Mouse (Mus musculus) lung, embryonic 15.5 days (tissue): ENCODE results near the gene Snd1. TPM values are rescaled to one million over a fixed set of nuclear protein-coding genes. Genes with fewer than 3 reads are reported as not detected.

Source experiments
- ATAC-seq: fragments of 200-750 bp; cut with Nextera tagmentation; 2 replicates; pipeline ENCODE4 v1.8.0; 2017; ENCODE audit warnings: moderate number of reproducible peaks, borderline replicate concordance; ENCODE audit not compliant: low FRiP score, low TSS enrichment; ENCODE audit errors: extremely low read depth
- H3K27ac ChIP-seq: fragments of 300-500 bp; sonication (generic); 2 replicates; pipeline ENCODE4 v1.5.1; 2015; ENCODE audit warnings: moderate library complexity, mild to moderate bottlenecking, inconsistent platforms
- H3K27me3 ChIP-seq: fragments of 300-500 bp; sonication (generic); 2 replicates; pipeline ENCODE4 v1.6.1; 2015; ENCODE audit warnings: inconsistent platforms
- H3K36me3 ChIP-seq: fragments of 300-500 bp; sonication (generic); 2 replicates; pipeline ENCODE4 v1.6.1; 2015; ENCODE audit warnings: inconsistent platforms
- H3K4me1 ChIP-seq: fragments of 300-500 bp; sonication (generic); 2 replicates; pipeline ENCODE4 v1.6.1; 2015; ENCODE audit warnings: inconsistent platforms
- H3K4me2 ChIP-seq: fragments of 300-500 bp; sonication (generic); 2 replicates; pipeline ENCODE4 v1.6.1; 2015; ENCODE audit warnings: inconsistent platforms, mild to moderate bottlenecking, moderate library complexity
- H3K4me3 ChIP-seq: fragments of 300-500 bp; sonication (generic); 2 replicates; pipeline ENCODE4 v1.5.1; 2015; ENCODE audit warnings: mild to moderate bottlenecking, inconsistent platforms
- H3K9ac ChIP-seq: fragments of 300-500 bp; sonication (generic); 2 replicates; pipeline ENCODE4 v1.6.1; 2015; ENCODE audit warnings: inconsistent platforms
- H3K9me3 ChIP-seq: fragments of 300-500 bp; sonication (generic); 2 replicates; pipeline ENCODE4 v1.6.1; 2016; ENCODE audit warnings: inconsistent platforms
- WGBS: fragments of 180-500 bp; shearing (Covaris S2); methylation state at CpG from one replicate; pipeline ENCODE4 v1.1.7; 2015; 5-methylcytosine and 5-hydroxymethylcytosine counted together
- polyA plus RNA-seq: library from polyadenylated mRNA; unstranded; fragments of >200 nt; fragmentation: Nextera tagmentation; extraction: Ambion mirVana; gene quantifications from 2 replicates; pipeline ENCODE4 v1.2.1, GENCODE M21; 2015

The Snd1 gene
- polyA plus RNA-seq, 1 experiment from 2014 or later: 131 TPM

DNA sequence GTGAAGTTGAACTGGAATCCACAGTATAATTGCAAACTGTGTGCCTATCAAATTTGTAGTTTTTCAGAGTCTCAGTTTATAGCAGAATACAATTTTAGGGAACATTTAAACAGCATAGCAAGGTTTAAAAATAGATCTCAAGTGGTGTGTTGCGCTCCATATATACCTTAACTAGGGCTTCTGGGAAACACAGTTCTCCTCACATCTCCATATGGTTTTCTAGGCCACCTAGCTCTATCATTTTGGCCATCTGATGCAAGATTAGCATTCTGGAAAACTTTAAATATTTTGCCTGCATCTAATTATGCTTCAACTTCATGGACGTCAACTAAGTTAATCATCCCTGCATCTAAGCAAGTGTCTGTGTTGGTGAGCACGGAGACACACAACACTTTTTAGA is 107.9 kb downstream of the Snd1 start:
- 92% methylated on average over 3 of the region's 3 CpGs for whole genome bisulfite sequencing
- Histone ChIP-seq H3K9me3 (no peaks in the 10 kb centered on the region), H3K4me3 (no peak overlapping the region), H3K9ac (no peak overlapping the region), H3K36me3 (no peaks in the 10 kb centered on the region), H3K27me3 (no peaks in the 10 kb centered on the region), H3K27ac (no peak overlapping the region), H3K4me2 (no peak overlapping the region), H3K4me1 (no peaks in the 10 kb centered on the region)
- no peak for ATAC-seq

DNA sequence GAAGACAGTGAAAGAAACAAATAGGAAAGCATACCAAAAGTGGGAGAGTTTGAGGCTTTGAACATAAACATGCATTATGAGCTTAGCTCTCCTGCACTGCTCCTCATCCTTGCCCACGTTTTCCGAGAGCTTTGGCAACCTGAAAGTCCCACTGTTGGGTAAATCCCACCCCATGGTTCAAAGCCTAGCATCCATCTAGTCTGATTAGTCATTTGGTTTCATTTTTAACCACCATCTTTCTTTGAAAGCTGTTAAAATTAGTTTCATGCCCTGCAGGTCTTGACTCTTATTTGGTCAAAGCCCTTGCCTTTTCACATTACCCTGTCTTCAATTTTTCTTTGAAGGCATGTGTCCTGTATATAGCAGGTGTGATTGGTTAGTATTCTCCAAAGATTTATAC is 108.5 kb downstream of the Snd1 start:
- Histone ChIP-seq H3K27me3 (no peaks in the 10 kb centered on the region), H3K9ac (no peak overlapping the region), H3K4me3 (no peak overlapping the region), H3K36me3 (no peaks in the 10 kb centered on the region), H3K9me3 (no peaks in the 10 kb centered on the region), H3K27ac (no peak overlapping the region), H3K4me1 (no peaks in the 10 kb centered on the region), H3K4me2 (no peak overlapping the region)
- ATAC-seq: no peak
- WGBS: 89% methylated on average over 2 of the region's 2 CpGs

DNA sequence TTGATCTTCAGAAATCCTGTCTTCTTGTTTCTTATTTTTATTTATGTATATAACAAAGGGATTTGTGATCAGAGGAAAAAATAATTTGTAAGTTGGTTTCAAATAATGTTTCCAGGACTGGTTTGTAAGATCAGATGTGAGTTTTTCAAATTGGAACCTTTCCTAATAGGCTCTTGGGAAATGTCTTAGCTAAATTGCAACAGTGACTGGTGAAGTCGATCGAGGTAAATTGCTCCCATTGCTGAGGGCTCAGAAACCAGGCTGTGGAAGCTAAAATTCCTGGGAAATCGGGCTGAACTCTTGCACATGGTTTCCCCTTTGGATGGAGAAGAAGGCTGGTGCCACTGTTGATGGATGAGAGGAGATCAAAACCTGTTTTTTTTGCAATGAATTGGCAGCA is 111.9 kb downstream of the Snd1 start:
- no peaks in the 10 kb centered on the region for H3K27me3 ChIP-seq
- H3K4me2 ChIP-seq: no peak overlapping the region
- ATAC-seq: no peak
- H3K9ac ChIP-seq: no peak overlapping the region
- H3K4me3 ChIP-seq: no peak overlapping the region
- H3K9me3 ChIP-seq: no peaks in the 10 kb centered on the region
- 87% methylated on average over 3 of the region's 3 CpGs for WGBS
- H3K27ac ChIP-seq: no peak overlapping the region
- no peaks in the 10 kb centered on the region for H3K4me1 ChIP-seq
- no peaks in the 10 kb centered on the region for H3K36me3 ChIP-seq

DNA sequence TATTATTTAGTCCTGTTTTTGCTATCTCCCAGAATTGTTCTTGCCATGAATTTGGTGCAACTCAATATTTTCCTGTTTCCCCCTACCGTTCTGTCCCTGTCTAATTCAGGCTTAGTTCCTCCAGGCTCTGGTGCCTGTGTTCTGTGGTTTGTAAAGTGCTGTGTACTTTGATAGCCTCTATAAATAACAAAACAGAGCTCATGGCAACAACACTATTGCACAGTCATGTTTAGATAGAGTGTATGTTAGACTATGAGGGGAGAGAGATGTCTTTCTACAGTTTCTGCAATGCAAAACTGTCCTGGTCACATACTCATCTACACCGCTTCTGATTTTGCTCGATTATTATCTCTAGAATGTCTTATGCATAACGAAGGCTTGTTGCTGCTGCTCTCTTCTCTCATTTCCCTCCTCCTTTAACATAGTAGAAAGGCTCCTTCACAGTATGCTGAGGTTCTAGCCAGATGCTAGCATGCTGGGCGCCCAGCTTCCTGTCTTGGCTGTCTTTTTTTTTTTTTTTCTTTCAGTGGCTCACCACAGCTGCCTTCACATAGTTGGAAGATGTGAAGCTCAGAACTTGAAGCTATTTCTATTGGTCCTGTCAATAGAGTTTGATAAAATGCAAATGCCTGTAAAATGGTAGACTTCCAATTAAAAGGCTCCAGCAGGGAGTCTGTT is 113.7 kb downstream of the Snd1 start:
- Histone ChIP-seq H3K27me3 (no peaks in the 10 kb centered on the region), H3K36me3 (no peaks in the 10 kb centered on the region), H3K9ac (no peak overlapping the region), H3K9me3 (no peaks in the 10 kb centered on the region), H3K4me1 (no peaks in the 10 kb centered on the region), H3K4me2 (no peak overlapping the region), H3K27ac (no peak overlapping the region), H3K4me3 (no peak overlapping the region)
- WGBS: 80% methylated on average over 5 of the region's 5 CpGs
- no peak for ATAC-seq

DNA sequence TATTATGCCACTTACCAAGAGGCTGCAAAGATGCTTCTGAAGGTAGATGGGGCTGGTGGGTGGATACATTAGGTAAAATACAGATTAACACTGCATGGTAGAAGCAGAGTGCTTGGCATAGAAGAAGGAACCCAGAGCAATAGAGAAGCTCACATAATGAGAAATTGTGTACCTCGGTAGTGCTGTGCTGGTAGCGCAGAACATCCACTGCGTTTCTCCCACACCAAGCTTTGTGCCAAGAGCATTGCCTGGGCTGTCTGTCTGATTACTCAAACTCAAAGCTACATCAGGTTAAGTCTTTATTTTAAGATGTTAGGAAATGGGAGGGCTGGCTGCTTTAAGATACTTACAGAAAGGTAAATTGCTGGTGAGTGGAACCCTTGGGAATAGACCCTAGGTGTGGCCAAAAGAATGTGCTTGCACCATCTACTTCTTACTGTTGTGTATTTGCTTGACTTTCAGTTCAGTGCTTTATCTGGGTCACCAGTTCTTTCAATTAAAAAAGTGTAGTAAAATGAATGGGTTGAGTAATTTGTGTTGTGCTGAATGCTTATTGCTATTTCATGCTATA is 117.5 kb downstream of the Snd1 start:
- 93% methylated on average over 3 of the region's 3 CpGs for WGBS
- H3K4me2 ChIP-seq: no peak overlapping the region

DNA sequence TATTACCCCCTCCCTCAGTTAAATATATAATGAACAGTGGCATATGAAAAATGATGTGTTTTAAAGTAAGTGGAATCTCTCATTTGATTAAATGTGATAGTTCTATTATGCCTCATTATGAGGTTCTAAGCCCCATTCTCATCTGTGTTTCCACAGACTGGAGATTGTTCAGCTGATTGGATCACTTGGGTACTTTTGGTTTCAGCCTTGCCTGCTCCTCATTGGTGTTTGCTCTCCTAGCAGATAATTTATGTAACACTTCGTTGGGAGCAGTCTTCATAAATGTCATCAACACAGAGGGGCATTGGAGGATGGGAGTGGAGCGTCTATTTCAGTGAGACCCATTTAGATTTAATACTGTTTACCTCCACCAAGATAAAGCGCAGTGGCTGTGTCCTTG is 118.8 kb downstream of the Snd1 start:
- H3K27me3 ChIP-seq: no peaks in the 10 kb centered on the region
- H3K4me1 ChIP-seq: peaks cover 3% of the 10 kb centered on the region; the same call in 1 of the 2 replicates
- no peak overlapping the region for H3K4me2 ChIP-seq
- H3K9me3 ChIP-seq: no peaks in the 10 kb centered on the region
- 58% methylated on average over 3 of the region's 3 CpGs for WGBS
- no peaks in the 10 kb centered on the region for H3K36me3 ChIP-seq
- ATAC-seq: no peak
- no peak overlapping the region for H3K4me3 ChIP-seq
- no peak overlapping the region for H3K27ac ChIP-seq
- no peak overlapping the region for H3K9ac ChIP-seq

More for the DNA sequence above, 117.5 kb downstream of the Snd1 start:
- no peak overlapping the region for H3K27ac ChIP-seq
- no peaks in the 10 kb centered on the region for H3K9me3 ChIP-seq
- no peak overlapping the region for H3K4me3 ChIP-seq
- no peaks in the 10 kb centered on the region for H3K27me3 ChIP-seq
- H3K4me1 ChIP-seq: peaks cover 3% of the 10 kb centered on the region; the same call in 1 of the 2 replicates
- H3K9ac ChIP-seq: no peak overlapping the region
- ATAC-seq: no peak
- H3K36me3 ChIP-seq: no peaks in the 10 kb centered on the region

DNA sequence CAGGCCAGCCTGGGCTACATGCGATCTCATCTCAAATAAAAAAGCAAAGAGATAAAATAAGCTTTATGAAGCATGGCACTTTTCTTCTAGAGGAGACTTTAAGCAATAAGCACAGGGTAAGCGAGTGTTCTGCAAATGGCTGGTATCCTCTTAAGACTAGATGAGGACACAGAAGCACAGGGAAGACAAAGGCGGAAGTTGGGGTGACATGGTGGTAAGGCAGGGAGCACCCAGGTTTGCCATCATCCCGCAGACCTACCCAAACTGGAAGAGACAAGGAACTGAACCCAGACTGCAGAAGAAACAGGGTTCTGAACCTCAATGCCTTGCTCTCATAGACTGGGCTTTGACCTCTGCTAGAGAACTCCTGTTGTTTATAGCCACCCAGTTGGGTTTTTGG is 119.8 kb downstream of the Snd1 start:
- Histone ChIP-seq H3K4me1 (peaks cover 3% of the 10 kb centered on the region; the same call in 1 of the 2 replicates), H3K4me2 (no peak overlapping the region), H3K9ac (no peak overlapping the region), H3K36me3 (no peaks in the 10 kb centered on the region), H3K4me3 (no peak overlapping the region), H3K27ac (no peak overlapping the region), H3K9me3 (no peaks in the 10 kb centered on the region), H3K27me3 (no peaks in the 10 kb centered on the region)
- no peak for ATAC-seq
- 93% methylated on average over 4 of the region's 4 CpGs for WGBS

DNA sequence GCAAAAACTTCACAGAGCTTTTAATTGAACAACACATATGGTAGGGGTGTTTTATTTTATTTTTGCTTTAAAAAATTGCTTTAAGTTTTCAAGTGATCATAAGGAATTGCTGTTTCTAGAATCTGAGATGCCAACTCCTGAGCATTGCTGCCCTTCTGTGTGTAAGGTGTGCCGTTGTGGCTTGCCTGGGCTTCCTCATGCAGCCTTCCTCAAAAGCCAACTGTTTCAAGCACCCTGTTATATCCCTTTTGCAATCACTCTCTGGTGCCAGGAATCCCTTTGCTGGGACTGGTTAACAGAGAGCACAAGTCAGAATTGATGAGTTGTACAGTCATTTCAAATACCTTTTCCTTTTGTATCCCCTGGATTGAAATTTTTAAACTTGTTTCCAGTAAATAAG is 120.3 kb downstream of the Snd1 start:
- no peak for ATAC-seq
- H3K9ac ChIP-seq: no peak overlapping the region
- no peak overlapping the region for H3K4me2 ChIP-seq
- WGBS: 61% methylated on average over 1 of the region's 1 CpGs
- H3K9me3 ChIP-seq: no peaks in the 10 kb centered on the region
- H3K4me3 ChIP-seq: no peak overlapping the region
- H3K36me3 ChIP-seq: no peaks in the 10 kb centered on the region
- no peak overlapping the region for H3K27ac ChIP-seq
- peaks cover 3% of the 10 kb centered on the region; the same call in 1 of the 2 replicates for H3K4me1 ChIP-seq
- no peaks in the 10 kb centered on the region for H3K27me3 ChIP-seq

DNA sequence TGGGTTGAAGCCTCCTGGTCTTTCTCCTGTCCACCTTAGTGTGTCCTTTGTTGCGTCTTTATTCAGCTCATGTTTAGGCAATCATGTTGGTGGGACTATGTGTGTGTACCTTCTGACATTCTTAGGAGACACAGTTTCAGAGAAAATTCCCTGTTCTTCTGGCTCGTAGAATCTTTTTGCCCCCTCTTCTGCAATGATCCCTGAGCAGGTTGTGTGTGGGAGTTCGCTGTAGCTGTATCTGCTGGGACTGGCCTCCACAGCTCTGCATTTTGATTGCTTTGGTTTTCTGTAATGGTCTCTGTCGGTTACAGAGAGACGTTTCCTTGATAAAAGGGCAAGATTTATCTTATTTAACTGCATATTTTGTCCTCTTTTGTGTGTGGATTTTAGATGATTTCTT is 122.3 kb downstream of the Snd1 start:
- Histone ChIP-seq H3K9me3 (no peaks in the 10 kb centered on the region), H3K27me3 (no peaks in the 10 kb centered on the region), H3K4me1 (peaks cover 3% of the 10 kb centered on the region; the same call in 1 of the 2 replicates), H3K4me2 (no peak overlapping the region), H3K9ac (no peak overlapping the region), H3K4me3 (no peak overlapping the region), H3K36me3 (no peaks in the 10 kb centered on the region), H3K27ac (no peak overlapping the region)
- ATAC-seq: no peak
- 85% methylated on average over 5 of the region's 5 CpGs for WGBS

DNA sequence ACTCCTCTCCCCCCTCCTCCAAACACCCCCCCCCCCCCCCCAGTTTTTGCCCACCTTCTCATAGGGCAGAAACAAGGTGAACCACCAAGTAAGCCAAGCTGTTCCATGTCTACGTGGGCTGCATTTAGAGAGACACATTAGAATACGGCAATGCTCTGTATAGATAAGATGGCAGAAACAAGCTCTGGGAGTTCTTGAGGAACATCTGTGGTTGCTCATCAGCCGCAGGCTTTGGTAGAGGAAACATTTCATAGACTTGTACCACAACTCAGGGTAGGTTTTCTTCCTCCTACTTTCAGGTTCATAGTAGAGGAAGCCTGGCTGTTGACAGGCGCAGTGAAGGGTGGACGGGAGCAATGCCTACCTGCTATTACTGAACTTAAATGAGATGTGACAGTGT is 124.2 kb downstream of the Snd1 start:
- no peak for ATAC-seq
- H3K27me3 ChIP-seq: no peaks in the 10 kb centered on the region

DNA sequence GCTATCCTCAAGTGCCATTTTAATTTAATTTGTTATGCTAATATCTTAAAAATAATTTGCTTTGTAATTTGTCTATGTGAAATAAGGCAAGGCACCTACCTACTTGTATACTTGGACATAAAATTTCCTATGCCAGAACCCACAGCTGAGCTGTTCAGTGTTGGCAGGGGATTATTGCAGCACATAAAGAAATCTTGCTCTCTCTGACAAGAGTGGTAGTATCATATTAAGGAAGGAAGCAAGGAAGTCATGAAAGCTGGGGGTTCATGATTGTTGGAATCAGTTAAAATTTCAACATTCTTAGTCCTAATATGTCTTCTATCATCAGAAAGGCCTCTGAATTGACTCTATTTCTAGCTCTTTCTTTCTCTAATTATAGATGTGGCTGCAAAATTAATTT is 125.5 kb downstream of the Snd1 start:
- Histone ChIP-seq H3K4me3 (no peak overlapping the region), H3K36me3 (no peaks in the 10 kb centered on the region), H3K9ac (no peak overlapping the region), H3K4me2 (no peak overlapping the region), H3K9me3 (no peaks in the 10 kb centered on the region), H3K4me1 (no peaks in the 10 kb centered on the region), H3K27me3 (no peaks in the 10 kb centered on the region), H3K27ac (no peak overlapping the region)
- no peak for ATAC-seq

More for the DNA sequence above, 124.2 kb downstream of the Snd1 start:
- Histone ChIP-seq H3K9ac (no peak overlapping the region), H3K9me3 (no peaks in the 10 kb centered on the region), H3K27ac (no peak overlapping the region), H3K4me3 (no peak overlapping the region), H3K4me1 (peaks cover 3% of the 10 kb centered on the region; the same call in 1 of the 2 replicates), H3K4me2 (no peak overlapping the region), H3K36me3 (no peaks in the 10 kb centered on the region)
- 88% methylated on average over 5 of the region's 5 CpGs for WGBS

DNA sequence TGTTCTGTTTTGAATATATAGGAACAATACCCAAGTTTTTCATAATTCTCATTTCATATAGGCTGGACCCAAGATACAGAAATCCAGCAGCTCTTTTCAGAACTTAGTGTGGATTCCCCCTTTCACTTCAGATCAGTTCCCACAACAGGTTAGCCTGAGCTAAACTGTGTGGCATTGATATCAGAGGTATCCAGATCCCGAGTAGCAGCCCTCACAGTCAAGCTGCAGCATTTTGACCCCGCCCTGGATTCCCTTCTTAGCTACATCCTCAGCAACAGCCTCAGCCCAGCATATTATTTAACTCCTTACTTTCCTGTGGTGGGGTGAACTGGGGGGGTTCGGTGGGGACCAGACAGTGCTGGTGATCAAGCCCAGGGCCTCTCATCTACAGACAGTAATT is 128.5 kb downstream of the Snd1 start:
- Histone ChIP-seq H3K4me1 (no peaks in the 10 kb centered on the region), H3K4me3 (no peak overlapping the region), H3K27me3 (no peaks in the 10 kb centered on the region), H3K36me3 (no peaks in the 10 kb centered on the region), H3K4me2 (no peak overlapping the region), H3K9ac (no peak overlapping the region), H3K27ac (no peak overlapping the region), H3K9me3 (no peaks in the 10 kb centered on the region)
- no peak for ATAC-seq
- 58% methylated on average over 3 of the region's 3 CpGs for WGBS
